Mouse (Mus musculus) heart, postnatal 4 days (tissue): ENCODE data around the gene Fam98b. TPM values are rescaled to one million over a fixed set of nuclear protein-coding genes. Genes with fewer than 3 reads are reported as not detected.

Source experiments
- DNase-seq: peaks from one replicate; pipeline ENCODE4 v3.0.0; 2021
- total RNA-seq, 2 experiments: library from RNA; stranded (reverse); gene quantifications; 2 replicates each; pipeline ENCODE4 v1.2.3; 2021

Fam98b gene
- total RNA-seq, 2 experiments from 2014 or later: 35.0 to 36.0 TPM

DNA sequence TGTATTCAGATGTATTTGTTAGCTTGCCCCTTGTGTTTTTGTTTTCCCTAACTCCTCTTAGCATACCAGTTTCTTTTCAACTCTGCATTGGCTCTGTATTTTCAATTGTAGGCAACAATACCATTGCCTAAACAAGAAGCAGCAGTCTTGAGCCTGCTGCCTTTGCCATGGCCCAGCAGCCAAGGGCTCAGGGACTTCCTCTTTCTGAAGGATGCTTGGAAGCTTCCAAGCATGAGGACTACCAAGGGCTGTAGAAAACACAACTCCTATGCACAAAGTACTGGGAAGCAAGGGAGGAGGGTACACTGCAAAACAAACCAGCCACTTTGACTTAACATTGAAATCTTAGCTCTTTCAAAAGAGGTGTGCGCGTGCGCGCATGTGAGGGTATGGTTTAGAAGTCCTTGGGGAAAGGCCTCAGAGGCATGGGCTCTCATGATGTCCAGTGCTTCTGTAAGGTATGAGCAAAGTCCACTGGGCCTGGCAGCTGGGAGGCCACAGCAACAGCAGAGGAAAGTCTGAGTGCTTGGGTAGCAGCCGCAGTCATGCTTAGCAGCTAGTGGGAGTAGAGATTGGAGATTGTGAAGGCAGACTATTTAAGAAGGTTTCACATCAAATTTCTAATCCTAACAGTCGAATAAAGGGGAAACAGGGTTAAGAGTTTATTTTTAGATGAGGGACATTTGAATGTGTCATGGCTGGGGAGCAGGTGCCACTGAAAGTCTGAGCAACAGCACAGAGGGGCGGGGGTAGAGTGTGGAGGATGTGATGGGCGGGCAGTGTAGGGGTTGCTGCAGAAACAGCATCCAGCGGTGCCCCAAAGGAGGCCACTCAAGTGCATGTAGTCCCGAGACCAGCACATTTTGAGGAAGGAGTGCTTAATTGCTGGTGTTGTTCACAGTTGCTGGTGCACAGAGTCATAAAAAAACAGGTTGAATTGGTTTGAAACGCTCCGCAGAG, 54.1 kb downstream of the Fam98b start:
- DNase-seq: no peak

- DNase-seq: no peak
These were observed 55.4 kb downstream of the Fam98b start for GRCm38 (mm10) chr2:117304941-117305340.

DNA sequence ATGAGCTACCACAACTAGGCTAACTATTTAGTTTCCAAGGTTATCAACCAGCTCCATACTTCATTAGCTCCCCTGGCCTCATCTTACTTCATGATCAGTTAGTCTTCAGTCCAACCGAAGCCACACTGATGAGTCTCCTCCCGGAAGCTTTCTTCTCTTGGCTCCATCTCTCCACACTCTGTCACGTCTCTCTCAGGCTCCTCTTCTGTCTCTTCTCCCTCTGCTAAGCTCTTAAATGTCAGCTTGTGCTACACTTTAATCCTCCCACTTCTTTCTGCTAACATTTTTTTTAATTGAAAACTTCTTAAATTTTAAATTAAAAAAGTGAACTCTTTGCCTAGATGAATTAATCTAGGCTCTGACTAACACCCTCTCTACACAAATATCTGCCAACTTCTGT, 58.4 kb downstream of the Fam98b start:
- DNase-seq: no peak

DNA sequence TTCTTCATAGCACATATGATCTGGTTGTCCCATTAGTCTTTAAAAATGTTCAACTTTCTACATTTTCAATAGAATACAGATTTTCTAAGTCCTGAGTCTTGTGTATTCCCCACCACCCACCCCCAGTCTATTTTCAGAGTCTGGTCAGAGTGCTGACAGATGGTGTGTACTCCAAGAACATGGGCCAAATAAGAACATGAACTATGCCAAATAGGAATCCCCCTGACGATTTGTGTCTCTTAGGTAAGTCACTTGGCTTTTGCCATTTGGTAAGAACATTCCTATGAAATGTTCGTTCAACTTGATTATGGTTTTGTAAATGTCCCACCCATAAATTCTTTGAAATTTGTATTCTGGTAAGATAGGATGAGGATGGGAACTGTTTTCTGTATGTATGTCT, 59.5 kb downstream of the Fam98b start:
- no peak for DNase-seq

DNA sequence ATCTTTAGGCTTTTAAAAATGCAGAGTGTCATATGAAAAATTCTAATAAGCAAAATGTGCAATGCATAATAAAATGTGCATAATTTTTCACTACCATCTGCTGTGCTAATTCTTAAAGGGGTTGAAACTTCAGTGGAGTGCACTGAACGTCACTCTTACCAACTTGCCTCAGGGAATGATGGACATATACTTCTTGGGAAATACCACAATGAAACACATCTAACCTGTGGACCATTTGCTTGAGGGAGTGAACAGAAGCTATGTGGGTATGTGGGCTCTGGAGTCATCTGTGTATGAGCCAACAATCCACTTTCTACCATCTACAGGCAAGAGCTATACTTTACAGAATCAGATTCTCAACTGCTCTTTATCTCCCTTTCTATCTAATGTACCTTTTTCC, 61.8 kb downstream of the Fam98b start:
- DNase-seq: no peak

GRCm38 (mm10) chr2:117312030-117312429, 62.5 kb downstream of the Fam98b start:
- DNase-seq: no peak

DNA sequence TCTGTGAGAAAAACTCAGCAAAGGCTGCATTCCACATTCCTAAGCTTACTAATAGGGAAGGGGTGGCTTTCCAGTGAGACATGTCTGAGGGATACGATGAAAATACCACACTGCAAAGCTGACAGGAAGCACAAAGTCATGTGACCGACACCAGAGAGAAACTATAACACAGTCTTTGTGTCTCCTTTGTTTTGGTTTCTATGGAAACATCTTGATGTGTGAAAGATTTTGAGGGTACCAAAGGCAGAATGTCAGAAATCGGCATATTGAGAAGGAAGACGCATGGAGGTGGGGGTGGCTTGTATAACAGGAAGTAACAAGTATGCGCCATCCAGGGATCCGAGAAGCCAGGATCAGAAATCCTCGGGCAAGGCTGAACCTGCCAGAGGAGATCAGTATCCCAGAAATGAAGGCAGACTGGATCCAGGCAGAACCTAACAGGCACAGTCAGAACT, 62.9 kb downstream of the Fam98b start:
- no peak for DNase-seq

DNA sequence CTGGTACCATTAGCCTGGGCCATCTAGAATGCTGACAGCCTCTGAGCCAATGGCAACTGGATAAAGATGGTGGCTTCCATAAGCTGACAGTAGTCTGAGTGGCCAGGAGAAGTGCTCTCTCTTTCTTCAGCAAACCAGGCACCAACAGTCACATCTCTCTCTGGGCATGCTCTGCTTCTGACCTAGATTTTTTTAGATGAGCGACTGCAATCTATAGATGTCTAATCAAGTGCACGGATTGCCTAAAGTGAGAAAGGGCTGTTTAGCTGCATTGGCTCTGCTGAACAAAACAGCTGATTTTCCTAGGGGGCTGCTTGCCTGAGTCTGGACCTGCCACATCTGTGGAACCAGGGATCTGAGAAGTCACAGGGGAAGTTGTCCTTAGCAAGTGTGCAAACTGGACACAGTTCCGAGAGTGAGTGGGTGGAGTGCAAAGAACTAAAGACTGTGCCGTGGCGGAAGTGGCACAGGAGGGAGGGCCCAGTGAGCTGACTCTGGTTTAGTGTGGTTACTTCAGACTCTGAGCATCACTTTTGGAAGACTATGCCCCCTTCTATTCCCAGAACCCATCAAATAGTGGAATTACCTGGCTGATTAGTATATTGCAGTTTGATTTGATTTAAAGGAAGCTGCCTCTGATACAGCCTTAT, 64.2 kb downstream of the Fam98b start:
- DNase-seq: no peak

GRCm38 (mm10) chr2:117318991-117319390, 69.5 kb downstream of the Fam98b start:
- no peak for DNase-seq

Other genes with a start within 250 kb of the Fam98b start
- gene Spred1, start 128.4 kb upstream of the Fam98b start, total RNA-seq: 10 to 100 TPM; 31.0 to 32.2 TPM
- under 1 TPM; 0.25 to 0.43 TPM for gene Rasgrp1, start 93.3 kb downstream of the Fam98b start, total RNA-seq